8 mouse cellular contexts compared by ENCODE assay signal in genomic region chr5:67606916-67607803, GRCm38 (mm10). TPM values are rescaled to one million over a fixed set of nuclear protein-coding genes. Genes with fewer than 3 reads are reported as not detected.
DNase-seq lines count a peak whose midpoint lies in the region; ATAC-seq lines count a peak whose summit lies in the region.

No protein-coding gene starts in this region.

- peak overlapping the region; percentile 64 for H3K4me3 ChIP-seq in intestine, embryonic 16.5 days (ENCODE audit: low read length)
- peak overlapping the region; percentile 59 for H3K4me3 ChIP-seq in stomach, embryonic 15.5 days (replicated peaks)

- peak overlapping the region; percentile 92 for H3K4me2 ChIP-seq in intestine, embryonic 16.5 days (ENCODE audit: low read depth, low read length)
- H3K4me2 ChIP-seq in stomach, embryonic 15.5 days, result peak overlapping the region; percentile 93

- peak; percentile 10 for ATAC-seq in intestine, embryonic 16.5 days
- ATAC-seq in stomach, embryonic 15.5 days (ENCODE audit: insufficient read depth, low FRiP score, low read depth), result peak; percentile 29; the same call in 1 of the 2 replicates
- ATAC-seq in granulocyte monocyte progenitor cell, adult 5-6 weeks (replicated peaks; ENCODE audit: poor library complexity, severe bottlenecking), result no peak; the same call in 1 of the 2 replicates

- no peak overlapping the region for H3K27ac ChIP-seq in intestine, embryonic 16.5 days (ENCODE audit: low read length)
- no peak overlapping the region for H3K27ac ChIP-seq in stomach, embryonic 15.5 days

- H3K4me1 ChIP-seq in intestine, embryonic 16.5 days (ENCODE audit: control insufficient read depth, insufficient read depth, low read length), result peaks cover 15% of the 10 kb centered on the region
- peaks cover 17% of the 10 kb centered on the region for H3K4me1 ChIP-seq in stomach, embryonic 15.5 days

- peak; percentile 21 for DNase-seq in right cerebral cortex, postnatal 4 days
- no peak for DNase-seq in right cerebral cortex, adult 18-20 months
- DNase-seq in embryo, embryonic 10.5 days (ENCODE audit: low spot score), result peak; percentile 71
- DNase-seq in gastrocnemius, postnatal 10 days, result peak; percentile 24
- peak; percentile 6 for DNase-seq in lung, postnatal 14 days

- WGBS in intestine, embryonic 16.5 days, result 1% methylated on average over 66 of the region's 66 CpGs
- 2% methylated on average over 66 of the region's 66 CpGs for WGBS in stomach, embryonic 15.5 days

- peaks cover 38% of the 10 kb centered on the region for H3K27me3 ChIP-seq in intestine, embryonic 16.5 days (replicated peaks; ENCODE audit: control insufficient read depth, insufficient read depth, low read length)
- peaks cover 49% of the 10 kb centered on the region for H3K27me3 ChIP-seq in stomach, embryonic 15.5 days (replicated peaks)

- H3K9me3 ChIP-seq in intestine, embryonic 16.5 days (ENCODE audit: control insufficient read depth, low read length), result no peaks in the 10 kb centered on the region
- H3K9me3 ChIP-seq in stomach, embryonic 15.5 days, result no peaks in the 10 kb centered on the region

- no peaks in the 10 kb centered on the region for H3K36me3 ChIP-seq in intestine, embryonic 16.5 days (ENCODE audit: control insufficient read depth, insufficient read depth, low read length)
- no peaks in the 10 kb centered on the region for H3K36me3 ChIP-seq in stomach, embryonic 15.5 days

- peak overlapping the region; percentile 63 for H3K9ac ChIP-seq in intestine, embryonic 16.5 days (ENCODE audit: low read depth, low read length)
- H3K9ac ChIP-seq in stomach, embryonic 15.5 days, result no peak overlapping the region

RNA-seq across cellular contexts. Expression of gene Shisa3, which starts 0.5 kb away (rescaled TPM):
- total RNA-seq in gastrocnemius, postnatal 10 days (2021), result 1 to 10 TPM; 3.1 to 4.0 TPM
- polyA plus RNA-seq in intestine, embryonic 16.5 days (2015; fragmentation: Nextera tagmentation; extraction: Ambion mirVana), result 14.2 and 15.1 TPM in 2 replicates
- polyA plus RNA-seq in stomach, embryonic 15.5 days (2015; fragmentation: Nextera tagmentation; extraction: Ambion mirVana), result 25.1 and 27.3 TPM in 2 replicates
- not detected in 2 replicates for total RNA-seq in granulocyte monocyte progenitor cell, adult 5-6 weeks (2014; fragmentation: Nextera tagmentation)
- total RNA-seq in granulocyte monocyte progenitor cell, adult 5-6 weeks (2017), result not detected in 2 replicates

Comparison
In these comparisons a context has a peak if more than half of its experiments do, and no peak if none do; other contexts are left out.
1. RNA of gene Shisa3, which starts 0.5 kb away (total RNA-seq): 3.1 to 4.0 TPM in gastrocnemius, postnatal 10 days; not detected in granulocyte monocyte progenitor cell, adult 5-6 weeks; every median in the first group is over 4 times any median in the second.